Mouse (Mus musculus) layer of hippocampus, postnatal 36 days (tissue): ENCODE measurements around the gene Insrr. TPM values are rescaled to one million over a fixed set of nuclear protein-coding genes. Genes with fewer than 3 reads are reported as not detected.

Experiments
- DNase-seq, 2 experiments: peaks; one replicate each; pipeline ENCODE4 v3.0.0; 2022
- total RNA-seq, 2 experiments: library from RNA; stranded (reverse); gene quantifications; 2 replicates each; pipeline ENCODE4 v1.2.3; 2021

Insrr gene
- total RNA-seq = under 1 TPM; 0.15 TPM

DNA sequence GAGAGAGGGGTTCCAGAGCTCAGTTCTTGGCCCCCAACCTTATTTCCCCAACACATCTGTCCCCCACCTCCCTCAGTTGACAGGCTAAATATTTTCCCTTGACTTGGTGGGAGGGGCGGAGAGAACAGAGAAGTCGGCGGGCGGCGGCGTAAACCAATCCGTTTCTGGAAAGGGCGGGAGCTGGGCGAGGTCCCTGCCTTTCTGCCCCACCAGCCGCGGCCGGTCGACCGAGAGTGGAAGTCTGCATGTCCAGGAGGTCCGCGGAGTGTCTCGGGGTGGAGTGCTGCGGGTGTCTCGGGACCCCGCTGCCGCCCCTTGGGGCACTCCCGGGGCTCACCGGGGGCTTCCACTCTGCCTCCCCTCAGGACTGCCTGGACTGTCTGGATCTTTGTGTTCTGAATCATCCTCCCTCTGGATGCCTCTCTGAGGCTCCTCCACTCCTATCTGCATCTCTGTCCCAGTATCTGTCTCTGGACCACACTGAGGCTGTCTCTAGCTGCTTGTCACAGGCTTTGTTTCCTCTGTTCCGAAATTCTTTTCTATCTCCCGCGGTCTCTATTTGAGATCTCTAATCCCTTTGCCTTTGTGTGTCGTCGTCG is at the start of gene Insrr:
Gene Insrr (plus strand): TSS at position 216 of the 599 bp plus-strand sequence.
- DNase-seq = no peak

GRCm38 (mm10) chr3:87748431-87748830 is 48.3 kb upstream of the Insrr start, which contains the start of gene Lrrc71:
Gene Lrrc71 (minus strand): TSS chr3:87748625.
- DNase-seq = no peak

DNA sequence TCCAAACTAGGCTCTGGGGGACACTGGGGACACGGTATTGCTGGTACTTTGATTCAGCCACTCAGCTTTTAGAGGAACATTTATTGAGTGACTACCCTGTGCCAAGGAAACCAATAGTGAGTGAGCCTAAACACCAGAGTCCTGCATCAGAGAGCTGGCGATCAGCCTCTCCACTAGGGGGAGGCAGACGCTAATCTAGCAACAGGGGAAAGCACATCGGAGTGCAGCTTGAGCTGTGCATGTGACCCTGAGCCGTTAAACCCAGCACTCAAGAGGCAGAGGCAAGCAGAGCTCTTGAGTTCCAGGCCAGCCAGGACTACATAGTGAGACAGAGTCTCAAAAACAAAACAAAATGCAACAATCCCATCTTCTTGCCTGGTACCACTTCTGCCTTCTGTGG is 47.7 kb upstream of the Insrr start:
- peak; percentile 45 to 61 for DNase-seq

- DNase-seq = no peak
These were observed 46.8 kb upstream of the Insrr start for GRCm38 (mm10) chr3:87749977-87750376.

GRCm38 (mm10) chr3:87752567-87752966 is 44.2 kb upstream of the Insrr start:
- DNase-seq = no peak

DNA sequence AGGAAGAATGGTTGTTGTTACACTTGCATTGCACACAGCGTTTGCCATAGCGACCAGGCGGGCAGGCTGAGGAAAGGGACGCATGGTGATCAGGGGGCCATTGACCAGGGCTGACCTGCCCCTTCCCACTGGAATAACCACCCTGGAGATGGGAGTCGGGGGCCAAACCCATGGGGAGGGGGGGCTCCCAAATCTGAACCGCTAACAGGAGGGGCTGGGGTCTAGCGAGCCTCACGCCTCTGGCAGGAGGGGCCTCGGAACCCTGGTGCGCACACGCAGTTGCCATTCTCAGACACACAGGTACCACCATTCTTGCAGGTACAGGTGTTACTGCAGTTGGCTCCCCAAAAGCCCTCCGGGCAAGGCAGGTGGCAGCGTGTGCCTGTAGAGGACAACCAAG is 42.9 kb upstream of the Insrr start:
- no peak for DNase-seq

DNA sequence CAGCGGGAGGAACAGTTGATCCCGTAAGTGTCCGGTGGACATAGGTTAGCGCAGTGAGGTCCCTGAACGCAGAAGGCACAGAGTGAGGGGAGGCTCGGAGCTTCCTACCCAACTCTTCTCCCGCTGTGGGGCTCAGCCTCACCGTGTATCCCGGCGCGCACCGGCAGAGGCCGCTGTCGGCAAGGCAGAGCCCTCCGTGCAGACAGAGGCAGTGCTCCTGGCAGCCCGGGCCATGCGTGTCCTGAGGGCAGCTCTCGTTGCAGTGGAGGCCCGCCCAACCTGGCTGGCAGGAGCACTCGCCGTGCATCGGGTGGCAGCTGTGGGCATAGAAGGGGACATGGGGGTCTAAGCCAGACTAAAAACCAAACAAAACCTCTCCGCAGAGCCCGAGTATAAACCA is 40.8 kb upstream of the Insrr start:
- DNase-seq = peak; percentile 87 to 89

DNA sequence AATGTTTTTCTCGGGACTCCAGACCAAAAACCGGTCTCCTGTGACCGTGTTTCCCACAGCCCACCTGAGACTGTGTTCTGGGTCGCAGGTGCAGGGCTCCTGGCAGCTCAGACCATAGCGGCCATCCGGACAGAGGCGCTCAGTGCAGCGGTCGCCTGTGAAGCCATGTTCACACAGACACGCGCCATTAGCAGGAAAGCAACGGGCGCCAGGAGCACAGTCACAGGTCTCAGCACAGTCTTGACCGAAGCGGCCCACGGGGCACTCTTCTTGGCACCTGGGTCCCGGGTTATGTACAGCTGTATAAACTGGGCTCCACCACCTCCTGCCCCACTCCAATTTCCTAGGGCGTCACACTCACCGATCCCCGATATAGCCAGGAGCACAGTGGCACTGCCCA is 40.3 kb upstream of the Insrr start:
- DNase-seq = no peak

DNA sequence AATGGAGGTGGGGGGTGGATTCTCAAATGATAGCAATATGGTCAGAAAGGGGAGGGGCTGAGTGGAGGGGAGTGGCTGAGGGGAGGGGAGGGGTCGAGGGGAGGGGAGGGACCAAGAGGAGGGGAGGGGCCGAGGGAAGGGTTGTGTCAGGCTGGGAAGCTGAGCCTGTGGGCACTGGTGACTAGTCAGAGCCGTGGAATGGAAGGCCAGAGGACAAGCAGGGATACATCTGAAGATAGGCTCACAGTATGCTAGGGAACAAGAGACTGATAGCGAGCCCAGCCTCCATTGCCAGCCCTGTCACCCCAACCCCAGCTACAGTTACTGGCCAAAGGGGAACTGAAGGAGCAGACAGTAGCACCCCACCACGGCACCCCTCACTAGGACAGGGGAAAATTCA is 38.1 kb upstream of the Insrr start:
- DNase-seq = no peak

- DNase-seq = no peak
These were observed 35.1 kb upstream of the Insrr start for GRCm38 (mm10) chr3:87761408-87762375.

GRCm38 (mm10) chr3:87763202-87763601 is 33.5 kb upstream of the Insrr start:
- no peak for DNase-seq

- DNase-seq = peak; percentile 82 to 84
These were observed 33.0 kb upstream of the Insrr start for GRCm38 (mm10) chr3:87763683-87764289.

DNA sequence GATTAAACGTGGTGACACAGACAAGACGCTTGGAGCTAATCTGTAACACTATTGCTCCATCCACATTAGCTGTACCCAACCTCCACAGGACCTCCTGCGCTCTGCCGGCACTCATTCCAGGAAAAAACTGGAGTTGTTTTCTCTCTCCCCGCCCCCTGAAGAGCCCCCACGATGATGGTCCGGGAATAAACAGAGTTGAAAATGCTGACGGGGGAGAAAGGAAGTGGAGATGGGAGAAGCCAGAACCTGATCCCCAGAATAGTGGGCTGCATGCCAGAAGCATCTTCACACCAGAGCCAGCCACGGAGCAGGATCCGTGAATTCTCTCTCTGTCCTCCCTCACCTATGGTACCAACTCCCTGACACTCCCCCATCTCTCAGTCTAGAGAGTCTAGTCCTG is 32.2 kb upstream of the Insrr start:
- DNase-seq = no peak

- DNase-seq = no peak
These were observed 31.7 kb upstream of the Insrr start for GRCm38 (mm10) chr3:87765091-87765490.

DNA sequence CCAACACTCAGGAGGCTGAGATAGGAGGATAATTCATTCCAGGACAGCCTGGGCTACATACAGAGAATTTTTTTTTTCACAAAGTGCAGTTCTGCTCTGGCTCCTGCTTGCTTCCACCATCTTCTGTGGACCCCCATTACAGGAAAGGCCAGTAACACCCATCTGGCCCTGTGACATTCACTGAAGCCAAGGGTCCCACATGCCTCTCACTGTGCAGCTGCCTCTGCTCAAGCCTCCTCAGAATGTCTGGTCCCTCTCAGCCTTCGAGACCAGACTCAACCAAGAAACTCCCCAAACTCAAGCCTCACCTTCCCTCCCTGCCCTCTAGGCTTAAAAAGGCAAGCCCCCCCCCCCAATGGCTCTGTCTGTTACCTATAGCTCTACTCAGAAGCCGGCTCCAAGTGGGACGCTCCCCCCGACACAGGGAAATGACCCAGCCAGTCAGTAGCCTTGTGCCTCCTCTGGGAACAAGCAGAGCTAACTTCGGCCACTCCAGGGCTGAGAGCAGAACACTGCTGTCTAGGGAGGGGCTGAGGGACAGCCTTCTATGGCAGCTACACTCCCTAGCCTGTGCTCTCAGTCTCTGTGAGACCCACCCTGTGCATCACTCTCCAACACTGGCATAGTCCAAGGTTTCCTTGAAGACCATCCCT is 31.0 kb upstream of the Insrr start:
- no peak for DNase-seq

- no peak for DNase-seq
These were observed 30.5 kb upstream of the Insrr start for GRCm38 (mm10) chr3:87766284-87766667.

- no peak for DNase-seq
These were observed 29.0 kb upstream of the Insrr start for GRCm38 (mm10) chr3:87767764-87768163.

DNA sequence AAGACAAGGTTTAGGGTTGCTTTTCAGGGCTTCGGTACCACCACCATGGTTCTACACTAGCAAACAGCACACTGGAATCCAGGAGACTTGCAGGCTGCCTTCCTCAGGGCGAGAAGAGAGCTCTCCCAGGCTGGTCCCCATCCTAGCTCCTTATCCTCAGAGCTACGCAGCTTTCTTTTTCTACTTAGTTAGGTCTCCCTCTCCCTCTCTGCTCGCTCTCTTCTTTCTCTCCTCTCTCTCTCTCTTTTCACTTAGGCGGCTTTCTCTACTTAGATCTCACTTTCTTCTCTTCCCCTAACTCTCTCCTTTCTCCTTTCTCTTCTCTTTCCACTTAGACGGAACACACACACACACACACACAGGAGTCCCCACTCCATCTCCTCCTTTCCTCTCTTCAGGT is 28.3 kb upstream of the Insrr start:
- no peak for DNase-seq

DNA sequence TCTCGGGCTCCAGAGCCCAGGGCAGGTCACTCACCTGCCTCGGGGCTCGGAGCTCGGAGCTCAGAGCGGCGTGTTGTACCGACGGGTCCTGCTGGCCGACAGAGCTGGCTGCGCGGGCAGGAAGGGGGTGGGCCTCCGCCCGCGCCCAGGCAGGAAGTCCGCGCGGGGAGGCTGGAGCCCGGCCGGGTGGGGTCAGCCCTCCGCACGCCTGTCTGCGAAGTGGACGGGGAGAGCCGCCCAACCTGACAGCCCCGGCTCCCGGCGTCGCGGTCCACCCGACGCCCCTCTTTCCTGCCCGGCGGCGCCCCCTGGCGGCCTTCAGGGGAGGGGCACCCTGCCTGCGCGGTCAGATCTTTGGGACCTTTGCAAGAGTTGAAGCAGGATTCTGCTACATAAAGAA is 27.9 kb upstream of the Insrr start:
- peak; percentile 39 to 44 for DNase-seq

- no peak for DNase-seq
These were observed 27.2 kb upstream of the Insrr start for GRCm38 (mm10) chr3:87769506-87769905.

DNA sequence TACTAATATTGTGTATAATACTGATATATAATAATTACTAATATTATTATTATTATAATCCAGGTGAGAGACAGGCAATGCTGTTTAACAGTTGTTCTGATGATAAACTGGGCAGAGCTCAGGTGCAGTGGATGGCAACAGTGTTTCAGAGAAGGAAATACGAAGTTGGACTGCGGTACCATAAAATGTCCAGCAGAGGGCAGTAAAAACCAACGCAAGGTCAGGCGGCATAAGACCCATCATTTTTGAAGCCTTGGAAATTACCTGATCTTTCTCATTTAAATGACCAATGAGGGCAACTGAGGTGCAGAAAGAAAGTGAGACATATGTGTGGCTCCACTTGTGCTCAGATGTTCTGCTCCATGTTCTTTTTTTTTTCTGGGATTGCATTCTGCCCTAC is 26.5 kb upstream of the Insrr start:
- no peak for DNase-seq

GRCm38 (mm10) chr3:87771088-87771487 is 25.7 kb upstream of the Insrr start:
- DNase-seq = no peak

DNA sequence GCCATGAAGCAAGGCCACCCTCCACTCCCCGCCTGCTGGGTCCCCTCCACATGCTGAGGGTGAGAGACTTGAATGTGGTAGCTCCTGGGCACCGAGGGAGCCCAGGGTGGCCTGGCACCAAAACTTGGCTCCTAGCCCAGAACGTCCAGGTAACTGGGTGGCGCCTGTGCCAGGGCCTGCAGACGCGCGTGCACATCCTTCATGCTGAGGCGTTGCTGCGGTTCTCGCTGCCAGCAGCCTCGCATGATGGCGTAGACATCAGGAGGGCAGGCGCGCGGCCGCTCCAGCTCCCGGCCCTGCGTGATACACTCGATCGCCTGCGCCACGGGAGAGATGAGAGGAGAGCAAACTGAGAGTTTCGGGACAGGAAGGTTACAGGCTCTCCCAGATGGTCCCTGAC is 18.5 kb upstream of the Insrr start:
- DNase-seq = no peak
